Mouse (Mus musculus) c-Kit-positive CD71-positive TER-119-positive erythroid progenitor cells, embryonic 14.5 days (primary cell): ENCODE results near the gene 9230110F15Rik.
"Not testable (repeated sequence)": the region's sequence is repeated elsewhere in the genome, so short reads cannot be mapped to it uniquely, and the experiment has no call there.

Source experiments
- DNase-seq: peaks from one replicate; pipeline ENCODE4 v3.0.0-alpha.2; 2013; ENCODE audit warnings: low spot score

Gene 9230110F15Rik

GRCm38 (mm10) chr9:35844050-35844449 is at the start of gene 9230110F15Rik:
Gene 9230110F15Rik, minus strand, starts transcription at chr9:35844150.
- no peak for DNase-seq

GRCm38 (mm10) chr9:35893112-35893511 is 49.2 kb upstream of the 9230110F15Rik start:
- not testable (repeated sequence) for DNase-seq

- not testable (repeated sequence) for DNase-seq
Measured at GRCm38 (mm10) chr9:35817881-35818280, 26.1 kb downstream of the 9230110F15Rik start.

GRCm38 (mm10) chr9:35798146-35798545 is 45.8 kb downstream of the 9230110F15Rik start:
- DNase-seq, result no peak

- no peak for DNase-seq
Measured at GRCm38 (mm10) chr9:35790001-35790400, 53.9 kb downstream of the 9230110F15Rik start, which contains the start of the genes Gm27235 and D730048I06Rik. Gene Gm27235, minus strand, starts transcription at chr9:35790101. Gene D730048I06Rik, minus strand, starts transcription at chr9:35790112.
